Mouse (Mus musculus) myocyte (in vitro differentiated cells): ENCODE data around the gene Phlpp2. TPM values are rescaled to one million over a fixed set of nuclear protein-coding genes. Genes with fewer than 3 reads are reported as not detected.

Experiments
- H3K27me3 ChIP-seq: one replicate; pipeline ENCODE4 v1.6.1; 2011; ENCODE audit not compliant: control insufficient read depth, insufficient read depth, insufficient read length
- H3K36me3 ChIP-seq: one replicate; pipeline ENCODE4 v1.6.1; 2011; ENCODE audit not compliant: control insufficient read depth, insufficient read depth
- H3K4me2 ChIP-seq: one replicate; pipeline ENCODE4 v1.6.1; 2011; ENCODE audit warnings: low read depth, control low read depth
- H3K4me3 ChIP-seq: one replicate; pipeline ENCODE4 v1.5.1; 2011; ENCODE audit warnings: mild to moderate bottlenecking, control low read depth, moderate library complexity
- H3K79me2 ChIP-seq: one replicate; pipeline ENCODE4 v1.6.1; 2011; ENCODE audit not compliant: control insufficient read depth, insufficient read depth
- H3ac ChIP-seq: one replicate; pipeline ENCODE4 v1.6.1; 2011; ENCODE audit not compliant: control insufficient read depth, insufficient read length
- CEBPB ChIP-seq: IDR thresholded peaks from 2 replicates; pipeline ENCODE4 v1.6.1; 2011; ENCODE audit warnings: mild to moderate bottlenecking, moderate library complexity; ENCODE audit not compliant: poor library complexity, insufficient read depth, severe bottlenecking
- E2F4 ChIP-seq: IDR thresholded peaks from one replicate; pipeline ENCODE4 v1.6.1; 2011; ENCODE audit warnings: mild to moderate bottlenecking, control low read depth, moderate library complexity; ENCODE audit not compliant: insufficient read depth
- MAX ChIP-seq: IDR thresholded peaks from one replicate; pipeline ENCODE4 v1.6.1; 2011; ENCODE audit warnings: low read depth, mild to moderate bottlenecking, control low read depth
- MYOD1 ChIP-seq, 3 experiments: IDR thresholded peaks; one replicate each; pipeline ENCODE4 v1.6.1; 2011; ENCODE audit warnings: control low read depth in 2 of 3, low read depth in 2 of 3, mild to moderate bottlenecking in 2 of 3, moderate library complexity in 1 of 3; ENCODE audit not compliant: insufficient read length in 2 of 3, control insufficient read depth in 1 of 3
- MYOG ChIP-seq, 3 experiments: IDR thresholded peaks; one replicate each; pipeline ENCODE4 v1.6.1; 2011; ENCODE audit warnings: control low read depth in 2 of 3, low read depth in 2 of 3, mild to moderate bottlenecking in 2 of 3; ENCODE audit not compliant: insufficient read length in 2 of 3, control insufficient read depth in 1 of 3, insufficient read depth in 1 of 3
- POLR2A ChIP-seq: IDR thresholded peaks from one replicate; pipeline ENCODE4 v1.6.1; 2011; ENCODE audit warnings: low read depth, mild to moderate bottlenecking, control low read depth, moderate library complexity; ENCODE audit not compliant: insufficient read length
- POLR2AphosphoS2 ChIP-seq: IDR thresholded peaks from one replicate; pipeline ENCODE4 v1.6.1; 2011; ENCODE audit warnings: low read depth, control low read depth; ENCODE audit not compliant: insufficient read length
- REST ChIP-seq: IDR thresholded peaks from one replicate; pipeline ENCODE4 v1.6.1; 2011; ENCODE audit warnings: mild to moderate bottlenecking, control low read depth, moderate library complexity; ENCODE audit not compliant: insufficient read depth, insufficient read length
- SRF ChIP-seq: IDR thresholded peaks from one replicate; pipeline ENCODE4 v1.6.1; 2011; ENCODE audit warnings: low read depth; ENCODE audit not compliant: control insufficient read depth, insufficient read length
- TCF12 ChIP-seq: IDR thresholded peaks from one replicate; pipeline ENCODE4 v1.6.1; 2011; ENCODE audit warnings: mild to moderate bottlenecking, control low read depth; ENCODE audit not compliant: poor library complexity, insufficient read depth, severe bottlenecking
- TCF3 ChIP-seq: IDR thresholded peaks from one replicate; pipeline ENCODE4 v1.6.1; 2011; ENCODE audit warnings: low read depth, control low read depth; ENCODE audit not compliant: insufficient read length
- USF1 ChIP-seq: IDR thresholded peaks from one replicate; pipeline ENCODE4 v1.6.1; 2011; ENCODE audit warnings: low read depth, mild to moderate bottlenecking, control low read depth, moderate library complexity
- polyA plus RNA-seq: library from polyadenylated mRNA; unstranded; fragments of >200 nt; fragmentation: generic; extraction: Trizol; gene quantifications from one replicate; pipeline ENCODE4 v1.2.1, GENCODE M21; 2012; ENCODE audit warnings: missing spikeins

The Phlpp2 gene
- polyA plus RNA-seq, 1 experiment: 1.7 TPM

DNA sequence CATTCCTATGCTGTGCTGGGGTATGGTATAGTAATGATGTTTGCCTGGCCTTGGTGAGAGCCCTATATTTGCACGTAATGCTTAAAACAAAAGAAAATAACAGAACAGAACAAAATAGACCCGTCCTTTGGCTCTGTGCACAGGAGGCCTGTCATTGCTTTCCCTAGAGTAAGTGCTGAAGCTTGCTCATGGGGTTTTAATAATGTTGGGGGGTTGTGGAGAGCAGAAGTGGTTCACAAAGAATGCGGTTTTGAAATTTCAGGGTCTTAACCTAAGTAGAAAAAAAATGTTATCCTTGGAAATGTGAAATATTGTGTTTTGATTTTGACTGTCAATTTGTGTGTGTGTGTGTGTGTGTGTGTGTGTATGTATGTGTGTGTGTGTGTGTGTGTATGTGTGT is 19.4 kb upstream of the Phlpp2 start:
- no peak overlapping the region for H3ac ChIP-seq
- H3K79me2 ChIP-seq: no peaks in the 10 kb centered on the region
- H3K36me3 ChIP-seq: peaks cover 38% of the 10 kb centered on the region
- no peaks in the 10 kb centered on the region for H3K27me3 ChIP-seq
- H3K4me3 ChIP-seq: no peak overlapping the region
- no peak overlapping the region for H3K4me2 ChIP-seq
- TF ChIP-seq TCF3 (no peak), MYOD1 (IDR thresholded peaks at IDR 0.05; ENCODE audit: control insufficient read depth in 1 of 3, insufficient read length in 2 of 3, low read depth in 2 of 3) (no peak), POLR2AphosphoS2 (no peak), E2F4 (no peak), MAX (no peak), TCF12 (no peak)

GRCm38 (mm10) chr8:109853423-109853822 is 14.9 kb upstream of the Phlpp2 start:
- H3K4me2 ChIP-seq: no peak overlapping the region
- no peaks in the 10 kb centered on the region for H3K79me2 ChIP-seq
- no peak overlapping the region for H3ac ChIP-seq
- peaks cover 46% of the 10 kb centered on the region for H3K36me3 ChIP-seq
- TF ChIP-seq POLR2A: no peak
- TF ChIP-seq USF1: no peak
- no peak for TF ChIP-seq SRF
- no peak overlapping the region for H3K4me3 ChIP-seq
- H3K27me3 ChIP-seq: no peaks in the 10 kb centered on the region

- no peaks in the 10 kb centered on the region for H3K27me3 ChIP-seq
- no peak overlapping the region for H3ac ChIP-seq
- TF ChIP-seq USF1 (no peak), MYOD1 (IDR thresholded peaks at IDR 0.05; ENCODE audit: control insufficient read depth in 1 of 3, insufficient read length in 2 of 3, low read depth in 2 of 3) (no peak), E2F4 (no peak), POLR2A (no peak), SRF (no peak), MYOG (IDR thresholded peaks at IDR 0.05; ENCODE audit: control insufficient read depth in 1 of 3, insufficient read depth in 1 of 3, insufficient read length in 2 of 3, low read depth in 2 of 3) (no peak), MAX (no peak), POLR2AphosphoS2 (no peak), REST (no peak), TCF12 (no peak), TCF3 (no peak), CEBPB (no peak)
- no peak overlapping the region for H3K4me2 ChIP-seq
- peaks cover 52% of the 10 kb centered on the region for H3K36me3 ChIP-seq
- H3K4me3 ChIP-seq: no peak overlapping the region
- no peaks in the 10 kb centered on the region for H3K79me2 ChIP-seq
Measured at GRCm38 (mm10) chr8:109854522-109854921, 13.8 kb upstream of the Phlpp2 start.

DNA sequence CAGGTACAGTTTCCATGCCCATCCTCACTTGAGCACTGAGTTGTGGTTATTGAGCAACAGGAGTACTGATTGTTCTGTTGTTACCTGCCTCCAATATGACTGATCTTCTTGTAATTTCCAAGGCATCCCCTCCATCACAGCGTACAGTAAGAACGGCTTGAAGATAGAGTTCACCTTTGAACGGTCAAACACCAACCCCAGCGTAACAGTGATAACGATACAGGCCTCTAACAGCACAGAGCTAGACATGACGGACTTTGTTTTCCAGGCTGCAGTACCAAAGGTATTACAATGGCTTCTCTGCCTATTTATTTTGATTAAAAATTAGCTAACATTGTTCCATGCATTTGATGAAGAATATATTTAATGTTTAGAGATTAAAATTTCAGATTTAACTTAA is 12.9 kb upstream of the Phlpp2 start:
- no peaks in the 10 kb centered on the region for H3K27me3 ChIP-seq
- H3K36me3 ChIP-seq: peaks cover 56% of the 10 kb centered on the region
- TF ChIP-seq MYOD1 (IDR thresholded peaks at IDR 0.05; ENCODE audit: control insufficient read depth in 1 of 3, insufficient read length in 2 of 3, low read depth in 2 of 3) (no peak), POLR2AphosphoS2 (no peak), SRF (no peak), TCF12 (no peak)

DNA sequence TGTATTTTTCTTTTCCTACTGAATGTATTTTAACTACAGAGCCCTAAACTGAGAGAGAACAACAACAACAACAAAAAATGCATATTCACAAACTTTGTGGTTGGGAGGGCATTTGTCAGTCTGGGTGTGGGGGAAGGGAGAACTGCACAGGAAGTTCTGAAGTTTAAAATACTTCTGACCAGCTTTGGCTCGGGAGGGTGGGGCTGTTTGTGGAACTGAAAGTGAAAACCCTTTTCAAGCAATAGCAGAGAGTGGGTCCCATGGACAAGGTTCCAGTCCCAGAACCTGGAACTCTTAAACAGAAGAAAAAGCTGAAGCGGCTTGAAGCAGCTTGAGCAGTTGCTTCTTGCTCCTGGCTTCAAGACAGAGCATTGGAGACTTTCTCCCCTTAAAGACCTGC is 4.9 kb upstream of the Phlpp2 start:
- H3K79me2 ChIP-seq: no peaks in the 10 kb centered on the region
- H3K27me3 ChIP-seq: no peaks in the 10 kb centered on the region
- H3K4me3 ChIP-seq: no peak overlapping the region
- no peak overlapping the region for H3ac ChIP-seq
- no peak overlapping the region for H3K4me2 ChIP-seq
- peaks cover 38% of the 10 kb centered on the region for H3K36me3 ChIP-seq
- TF ChIP-seq SRF (no peak), MYOD1 (IDR thresholded peaks at IDR 0.05; ENCODE audit: control insufficient read depth in 1 of 3, insufficient read length in 2 of 3, low read depth in 2 of 3) (no peak), E2F4 (no peak), MAX (no peak), REST (no peak), TCF3 (no peak), POLR2AphosphoS2 (no peak)

More for the DNA sequence above, 12.9 kb upstream of the Phlpp2 start:
- no peak overlapping the region for H3K4me3 ChIP-seq
- H3ac ChIP-seq: no peak overlapping the region
- H3K79me2 ChIP-seq: no peaks in the 10 kb centered on the region
- H3K4me2 ChIP-seq: no peak overlapping the region
